Mouse (Mus musculus): ENCODE measurements around the gene Gfra1.

DNA sequence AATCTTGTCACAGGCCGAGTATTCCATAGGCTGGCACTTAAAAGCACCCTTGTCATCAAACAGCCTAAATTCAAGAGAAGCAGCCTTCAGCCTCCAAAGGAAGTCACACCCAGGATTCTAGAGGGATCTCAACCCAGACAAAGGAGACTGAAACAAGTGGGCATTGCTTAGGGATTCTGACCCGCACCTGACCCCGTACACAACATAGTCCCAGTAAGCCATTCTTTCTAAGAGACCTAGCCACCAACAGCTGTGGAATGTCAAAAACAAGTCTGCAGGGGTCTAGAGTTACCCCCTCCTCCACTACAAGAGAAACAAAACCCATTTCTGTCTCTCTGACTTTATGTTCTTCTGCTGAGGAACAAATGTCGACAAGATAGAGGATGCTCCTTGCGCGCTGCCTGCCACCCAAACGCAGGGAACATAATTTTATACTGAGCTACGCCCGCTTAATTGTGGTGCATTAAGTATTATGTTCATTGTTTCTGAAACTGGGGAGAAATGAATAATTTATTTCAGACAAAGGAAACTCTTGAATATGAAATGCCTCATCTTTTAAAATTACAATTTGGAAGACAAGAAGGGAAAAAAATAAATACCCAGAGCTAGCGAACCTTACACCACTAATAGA is 18.2 kb downstream of the Gfra1 start:
- TF ChIP-seq E2F4 (IDR thresholded peaks at IDR 0.05; ENCODE audit: insufficient replicate concordance, low read depth, low read length) (no peak), CTCF (conservative IDR thresholded peaks at IDR 0.05 in 1 of 2, IDR thresholded peaks at IDR 0.05 in 1 of 2; ENCODE audit: low read depth in 2 of 2, low read length in 2 of 2) (no peak)
